Mouse (Mus musculus) 3T3-L1 (cell line): ENCODE measurements at regions not wholly inside any gene's neighbourhood (a gene's known extent, or its start where the extent isn't known, plus 50 kb on each side); places are given as distances from the start of the nearest gene placed in this dataset.

Source experiments
- DNase-seq: peaks from one replicate; pipeline ENCODE4 v3.0.0-alpha.2; 2015; ENCODE audit warnings: low read depth, low spot score

GRCm38 (mm10) chr10:95085688-95086268 lies 141.1 kb upstream of the Plxnc1 start:
- no peak for DNase-seq

- DNase-seq = no peak
Observed at GRCm38 (mm10) chr10:95083341-95084148, 138.9 kb upstream of the Plxnc1 start.

GRCm38 (mm10) chr10:95082634-95083033 lies 138.0 kb upstream of the Plxnc1 start:
- DNase-seq = no peak

- no peak for DNase-seq
Observed at GRCm38 (mm10) chr10:95079979-95080378, 135.3 kb upstream of the Plxnc1 start.

- no peak for DNase-seq
Observed at GRCm38 (mm10) chr10:95076421-95076820, 131.8 kb upstream of the Plxnc1 start.

- DNase-seq = no peak
Observed at GRCm38 (mm10) chr10:95075897-95076296, 131.3 kb upstream of the Plxnc1 start.

- DNase-seq = peak; percentile 33
Observed at GRCm38 (mm10) chr10:95074959-95075590, 130.4 kb upstream of the Plxnc1 start.

- DNase-seq = no peak
Observed at GRCm38 (mm10) chr10:95074381-95074780, 129.7 kb upstream of the Plxnc1 start.

- no peak for DNase-seq
Observed at GRCm38 (mm10) chr10:95067971-95068370, 123.3 kb upstream of the Plxnc1 start.

- DNase-seq = no peak
Observed at GRCm38 (mm10) chr10:95066774-95067173, 122.1 kb upstream of the Plxnc1 start.

GRCm38 (mm10) chr10:95059486-95060091 lies 115.0 kb upstream of the Plxnc1 start:
- no peak for DNase-seq

GRCm38 (mm10) chr10:95059078-95059477 lies 114.4 kb upstream of the Plxnc1 start:
- no peak for DNase-seq

GRCm38 (mm10) chr10:95057051-95057714 lies 112.5 kb upstream of the Plxnc1 start:
- DNase-seq = no peak

- no peak for DNase-seq
Observed at GRCm38 (mm10) chr10:95056541-95056940, 111.9 kb upstream of the Plxnc1 start.

- no peak for DNase-seq
Observed at GRCm38 (mm10) chr10:95054869-95055268, 110.2 kb upstream of the Plxnc1 start.

GRCm38 (mm10) chr10:95048790-95049189 lies 104.2 kb upstream of the Plxnc1 start:
- DNase-seq = no peak

GRCm38 (mm10) chr10:95043978-95044377 lies 99.3 kb upstream of the Plxnc1 start:
- no peak for DNase-seq

- no peak for DNase-seq
Observed at GRCm38 (mm10) chr10:95040258-95040895, 95.7 kb upstream of the Plxnc1 start.

- no peak for DNase-seq
Observed at GRCm38 (mm10) chr10:95036043-95036697, 91.5 kb upstream of the Plxnc1 start.

- peak; percentile 10 for DNase-seq
Observed at GRCm38 (mm10) chr10:95035371-95035770, 90.7 kb upstream of the Plxnc1 start.

GRCm38 (mm10) chr10:95034566-95034965 lies 89.9 kb upstream of the Plxnc1 start:
- no peak for DNase-seq
